Mouse (Mus musculus) MN1 (cell line): ENCODE data around the gene Gm11639.

Source experiments
- DNase-seq: peaks from one replicate; pipeline ENCODE4 v3.0.0-alpha.2; 2016; ENCODE audit warnings: low spot score

The Gm11639 gene

GRCm38 (mm10) chr11:104685548-104685947, at the start of gene Gm11639:
Gene Gm11639, plus strand, starts transcription at chr11:104685707.
- DNase-seq: no peak

GRCm38 (mm10) chr11:104637010-104637409, 48.5 kb upstream of the Gm11639 start:
- DNase-seq: no peak

- no peak for DNase-seq
These were observed 47.5 kb upstream of the Gm11639 start for GRCm38 (mm10) chr11:104638006-104638405.

- no peak for DNase-seq
These were observed 46.6 kb upstream of the Gm11639 start for GRCm38 (mm10) chr11:104638906-104639305.

- DNase-seq: no peak
These were observed 45.9 kb upstream of the Gm11639 start for GRCm38 (mm10) chr11:104639634-104640033.

- DNase-seq: no peak
These were observed 44.6 kb upstream of the Gm11639 start for GRCm38 (mm10) chr11:104640894-104641293.

- no peak for DNase-seq
These were observed 42.3 kb upstream of the Gm11639 start for GRCm38 (mm10) chr11:104643236-104643635.

GRCm38 (mm10) chr11:104645402-104645801, 40.1 kb upstream of the Gm11639 start:
- DNase-seq: no peak

- DNase-seq: no peak
These were observed 39.3 kb upstream of the Gm11639 start for GRCm38 (mm10) chr11:104646173-104646572.

GRCm38 (mm10) chr11:104646611-104647010, 38.9 kb upstream of the Gm11639 start:
- DNase-seq: no peak

- no peak for DNase-seq
These were observed 38.2 kb upstream of the Gm11639 start for GRCm38 (mm10) chr11:104647188-104647867.

- no peak for DNase-seq
These were observed 36.9 kb upstream of the Gm11639 start for GRCm38 (mm10) chr11:104648571-104648970.

GRCm38 (mm10) chr11:104660599-104660998, 24.9 kb upstream of the Gm11639 start:
- no peak for DNase-seq

- DNase-seq: no peak
These were observed 24.4 kb upstream of the Gm11639 start for GRCm38 (mm10) chr11:104661106-104661505.

GRCm38 (mm10) chr11:104661531-104662205, 23.8 kb upstream of the Gm11639 start:
- no peak for DNase-seq

GRCm38 (mm10) chr11:104662573-104662972, 22.9 kb upstream of the Gm11639 start:
- DNase-seq: no peak

GRCm38 (mm10) chr11:104663241-104663877, 22.1 kb upstream of the Gm11639 start:
- DNase-seq: no peak

GRCm38 (mm10) chr11:104663878-104664261, 21.6 kb upstream of the Gm11639 start:
- DNase-seq: no peak

GRCm38 (mm10) chr11:104664441-104664840, 21.1 kb upstream of the Gm11639 start:
- no peak for DNase-seq

GRCm38 (mm10) chr11:104667399-104667798, 18.1 kb upstream of the Gm11639 start:
- no peak for DNase-seq

GRCm38 (mm10) chr11:104673412-104673811, 12.1 kb upstream of the Gm11639 start:
- no peak for DNase-seq

- DNase-seq: no peak
These were observed 10.7 kb upstream of the Gm11639 start for GRCm38 (mm10) chr11:104674768-104675167.

GRCm38 (mm10) chr11:104693235-104693634, 7.7 kb downstream of the Gm11639 start:
- no peak for DNase-seq
